Mouse (Mus musculus): Measurements from ENCODE around the gene Syde2.
A peak's percentile ranks its signal among the peaks of the same experiment; 100 is the strongest.
"Not testable (repeated sequence)": the region's sequence is repeated elsewhere in the genome, so short reads cannot be mapped to it uniquely, and the experiment has no call there.

Gene Syde2

DNA sequence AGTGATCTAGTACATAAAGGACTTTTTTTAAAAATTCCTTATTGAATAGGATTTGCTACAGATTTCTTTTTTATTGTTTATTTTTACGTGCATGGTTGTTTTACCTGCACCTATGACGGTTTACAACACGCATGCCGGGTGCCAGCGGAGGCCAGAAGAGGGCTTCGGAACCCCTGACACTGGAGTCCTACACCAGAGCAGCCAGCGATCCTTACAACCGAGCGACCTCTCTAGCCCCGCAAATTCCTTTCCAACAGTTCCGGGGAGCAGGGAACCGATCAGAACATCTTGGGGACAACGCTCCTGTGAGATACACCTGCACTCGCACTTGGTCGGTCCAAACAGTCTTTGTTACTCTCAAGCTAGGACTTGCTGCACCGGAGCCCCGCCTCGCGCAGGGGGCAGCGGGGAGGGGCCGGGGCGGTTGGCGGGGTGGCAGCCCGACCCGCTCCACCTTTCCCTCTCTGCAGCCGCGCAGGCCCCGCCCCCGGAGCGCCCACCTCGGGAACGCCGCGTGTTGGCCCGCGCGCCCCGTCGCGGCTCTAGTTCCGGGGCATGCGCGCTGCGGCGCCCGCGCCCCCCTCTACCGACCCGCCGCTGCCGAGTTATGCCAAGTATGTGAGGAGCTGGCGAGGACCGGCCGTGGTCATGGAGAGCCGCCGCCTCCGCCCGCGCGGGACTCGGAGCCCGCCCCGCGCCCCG lies at the start of gene Syde2:
TSS of gene Syde2 (plus strand) at position 603 of the 702 bp plus-strand sequence.
- no peak for DNase-seq (ENCODE audit: low spot score in 2 of 2)

DNA sequence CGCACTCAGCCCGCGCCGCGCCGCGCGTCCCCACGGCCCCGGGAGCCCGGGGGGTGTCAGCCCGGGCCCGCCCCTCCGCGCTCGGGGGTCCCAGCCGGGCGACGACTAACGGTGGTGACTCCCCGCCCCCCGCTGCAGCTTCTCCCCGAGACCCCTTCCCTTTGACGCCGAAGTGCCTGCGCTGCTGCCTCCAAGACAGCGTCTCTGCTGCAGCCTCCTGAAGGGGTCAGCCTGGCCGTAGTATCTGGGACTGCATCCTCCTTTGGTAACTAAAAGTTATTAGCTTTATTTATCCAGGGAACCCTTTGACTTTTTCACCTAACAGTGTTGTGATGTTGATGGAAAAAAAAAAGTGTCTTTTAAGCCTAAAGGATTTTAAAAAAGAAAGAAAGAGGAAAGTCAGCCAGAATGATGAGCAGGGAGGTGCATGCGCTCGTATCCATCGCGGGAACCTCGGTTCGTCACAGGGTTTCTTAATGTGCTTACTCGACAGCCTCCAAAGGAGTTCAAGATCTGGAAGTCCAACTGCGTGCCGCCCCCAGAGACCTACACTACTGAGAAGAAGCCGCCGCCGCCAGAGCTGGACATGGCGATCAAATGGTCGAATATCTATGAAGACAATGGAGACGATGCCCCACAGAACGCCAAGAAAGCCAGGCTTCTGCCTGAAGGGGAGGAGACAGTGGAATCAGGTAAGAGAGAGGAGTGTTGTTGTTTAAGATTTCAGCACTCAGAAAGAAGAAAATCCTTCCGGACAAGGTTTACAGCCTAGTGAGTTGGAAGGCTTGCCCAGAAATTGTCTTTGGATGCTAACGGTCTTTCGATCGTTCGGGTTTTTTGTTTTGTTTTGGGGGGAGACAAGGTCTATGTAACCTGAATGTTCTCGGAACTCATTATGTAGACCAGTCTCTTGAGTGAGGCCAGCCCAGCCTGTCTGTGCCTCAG lies 49.0 kb upstream of the Syde2 start:
- DNase-seq (ENCODE audit: low spot score in 2 of 2), result peak in 1 of 2 experiments; percentile 25

DNA sequence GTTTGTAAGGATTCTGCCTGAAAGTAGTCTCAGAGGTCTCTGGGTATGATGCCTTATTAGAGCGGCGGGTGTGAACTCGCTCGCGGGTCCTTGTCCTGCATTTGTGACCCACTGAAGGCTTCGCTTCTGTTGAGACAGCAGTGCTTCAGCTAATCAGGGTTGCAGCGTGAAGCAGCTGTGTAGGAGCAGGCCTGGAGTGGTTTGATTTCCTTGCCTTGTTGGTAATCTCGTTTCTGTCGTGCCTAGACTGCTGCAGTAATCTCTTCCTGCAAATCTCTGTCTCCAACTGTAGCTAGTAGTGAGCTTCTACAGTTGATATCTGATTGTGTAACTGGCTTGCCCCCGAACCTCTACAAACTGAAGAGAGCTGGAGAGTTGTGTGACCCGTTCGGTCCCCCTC lies 48.3 kb upstream of the Syde2 start:
- DNase-seq (ENCODE audit: low spot score in 2 of 2), result no peak

DNA sequence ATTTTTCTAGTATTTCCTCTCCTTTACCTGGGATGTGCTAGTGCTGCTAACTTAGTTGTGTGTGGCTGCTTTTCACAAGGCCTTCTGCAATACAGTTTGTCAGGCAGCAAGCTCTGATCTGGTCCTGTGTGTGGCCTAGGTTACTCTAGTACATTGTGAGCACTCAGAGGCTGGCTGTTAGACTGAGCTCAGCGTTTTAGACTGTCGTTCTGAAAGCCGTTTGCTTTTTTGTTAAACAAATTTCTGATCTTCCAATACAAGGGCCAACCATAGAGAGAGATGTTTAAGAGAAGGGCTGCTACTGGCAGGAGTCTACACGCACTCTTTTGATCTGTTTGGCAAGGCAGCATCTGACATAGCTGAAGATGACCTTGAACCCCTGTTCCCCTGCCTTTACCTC lies 47.7 kb upstream of the Syde2 start:
- DNase-seq (ENCODE audit: low spot score in 2 of 2), result no peak

DNA sequence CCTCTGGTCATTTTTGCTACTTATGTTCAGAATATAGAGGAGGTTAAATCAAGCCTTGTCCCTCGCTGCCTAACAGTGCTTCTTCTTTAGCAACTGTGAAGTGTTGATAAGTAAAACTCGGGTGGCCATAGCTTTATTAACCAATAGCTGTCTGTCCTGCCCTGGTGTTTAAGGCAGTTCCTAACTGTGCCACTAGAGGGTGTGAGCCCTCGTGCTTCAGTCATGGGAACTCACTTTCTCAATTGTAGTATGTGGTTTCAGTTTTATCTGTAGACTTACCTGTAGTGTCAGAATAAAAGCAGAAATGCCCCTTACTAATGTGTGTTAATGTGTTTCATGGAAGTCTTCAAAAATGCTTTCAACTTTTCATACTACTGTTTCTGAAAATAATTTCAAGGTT lies 45.7 kb upstream of the Syde2 start:
- DNase-seq (ENCODE audit: low spot score in 2 of 2), result peak; percentile 75 to 87

DNA sequence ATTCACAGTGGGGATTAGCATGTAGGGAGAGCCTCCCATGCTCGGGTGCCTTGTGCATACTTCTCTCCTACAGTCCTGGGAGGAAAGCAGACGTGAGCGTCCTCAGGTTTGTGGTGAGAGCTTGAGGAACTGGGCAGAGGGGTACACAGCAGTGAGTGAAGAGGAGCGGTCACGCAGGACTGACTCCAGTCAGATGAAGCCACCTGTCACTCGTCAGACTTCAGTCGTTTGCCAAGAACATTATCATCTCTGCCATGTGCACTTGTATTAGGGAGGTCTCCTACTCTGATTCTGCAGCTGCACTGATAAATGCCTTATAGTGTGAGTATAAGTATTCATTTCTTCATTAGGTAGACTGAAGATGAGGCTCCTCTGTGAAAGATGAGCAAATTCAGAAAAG lies 43.3 kb upstream of the Syde2 start:
- DNase-seq (ENCODE audit: low spot score in 2 of 2), result no peak

DNA sequence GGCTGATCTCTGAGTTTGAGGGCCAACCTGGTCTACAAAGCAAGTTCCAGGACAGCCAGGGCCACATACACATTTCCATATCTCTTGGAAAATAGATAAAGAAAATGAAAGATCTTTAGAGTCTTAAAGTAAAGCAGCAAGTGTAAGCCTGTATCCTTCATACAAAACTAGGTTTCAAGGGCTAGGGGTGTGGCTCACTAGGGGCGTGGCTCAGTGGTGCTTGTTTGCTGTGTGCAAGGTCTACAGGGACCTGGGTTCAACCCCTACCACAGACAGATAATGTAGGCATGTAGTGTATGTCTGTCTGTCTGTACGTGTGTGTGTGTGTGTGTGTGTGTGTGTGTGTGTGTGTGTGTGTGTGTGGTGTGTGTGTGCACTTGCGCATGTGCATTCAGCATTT lies 41.8 kb upstream of the Syde2 start:
- DNase-seq (ENCODE audit: low spot score in 2 of 2), result no peak

DNA sequence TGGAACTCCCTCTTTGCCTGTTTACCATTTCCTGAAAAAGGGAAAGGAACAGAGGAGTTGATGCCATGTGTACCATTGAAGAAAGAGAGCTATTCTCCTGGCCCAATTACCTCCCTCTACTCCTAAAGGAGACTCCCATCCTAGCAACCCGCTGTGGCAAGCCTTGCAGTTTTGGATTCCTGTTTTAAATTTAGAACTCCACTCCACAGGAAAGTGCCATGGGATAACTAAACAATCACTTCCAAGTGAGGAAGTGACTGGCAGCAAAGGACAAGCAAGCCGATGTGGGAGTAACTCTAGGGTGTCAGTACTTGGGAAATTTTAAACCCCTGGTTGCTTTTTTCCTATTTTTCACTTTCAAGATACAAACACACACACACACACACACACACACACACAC lies 41.0 kb upstream of the Syde2 start:
- DNase-seq (ENCODE audit: low spot score in 2 of 2), result no peak

DNA sequence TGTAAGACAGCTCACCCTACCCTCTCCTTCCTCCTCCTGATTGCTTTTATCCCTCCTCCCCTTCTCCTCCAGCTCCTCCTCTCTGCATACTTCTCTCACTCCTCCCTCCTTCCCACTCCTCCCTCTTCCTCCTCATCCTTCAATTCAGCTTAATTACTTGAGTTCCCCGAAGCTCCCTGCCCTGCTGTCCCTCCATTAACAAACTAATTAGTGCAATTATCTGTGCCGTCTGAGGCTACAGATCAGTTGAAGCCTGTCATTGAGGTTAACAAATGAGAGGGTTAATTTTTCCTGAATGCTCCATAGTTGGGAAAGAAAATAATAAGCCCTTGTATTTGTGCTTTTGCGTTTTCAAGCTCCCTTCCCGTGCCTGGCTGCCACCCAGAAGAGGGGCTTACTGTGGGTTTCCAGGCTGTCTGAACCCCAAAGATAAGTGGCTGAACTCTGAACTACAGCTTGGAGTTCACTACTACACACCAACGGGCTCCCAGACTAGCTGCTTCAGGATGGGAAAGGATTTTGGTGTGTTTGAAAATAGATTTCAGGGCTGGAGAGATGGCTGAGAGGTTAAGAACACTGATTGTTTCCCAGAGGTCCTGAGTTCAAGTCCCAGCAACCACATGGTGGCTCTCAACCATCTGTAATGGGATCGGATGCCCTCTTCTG lies 40.0 kb upstream of the Syde2 start:
- no peak for DNase-seq (ENCODE audit: low spot score in 2 of 2)

DNA sequence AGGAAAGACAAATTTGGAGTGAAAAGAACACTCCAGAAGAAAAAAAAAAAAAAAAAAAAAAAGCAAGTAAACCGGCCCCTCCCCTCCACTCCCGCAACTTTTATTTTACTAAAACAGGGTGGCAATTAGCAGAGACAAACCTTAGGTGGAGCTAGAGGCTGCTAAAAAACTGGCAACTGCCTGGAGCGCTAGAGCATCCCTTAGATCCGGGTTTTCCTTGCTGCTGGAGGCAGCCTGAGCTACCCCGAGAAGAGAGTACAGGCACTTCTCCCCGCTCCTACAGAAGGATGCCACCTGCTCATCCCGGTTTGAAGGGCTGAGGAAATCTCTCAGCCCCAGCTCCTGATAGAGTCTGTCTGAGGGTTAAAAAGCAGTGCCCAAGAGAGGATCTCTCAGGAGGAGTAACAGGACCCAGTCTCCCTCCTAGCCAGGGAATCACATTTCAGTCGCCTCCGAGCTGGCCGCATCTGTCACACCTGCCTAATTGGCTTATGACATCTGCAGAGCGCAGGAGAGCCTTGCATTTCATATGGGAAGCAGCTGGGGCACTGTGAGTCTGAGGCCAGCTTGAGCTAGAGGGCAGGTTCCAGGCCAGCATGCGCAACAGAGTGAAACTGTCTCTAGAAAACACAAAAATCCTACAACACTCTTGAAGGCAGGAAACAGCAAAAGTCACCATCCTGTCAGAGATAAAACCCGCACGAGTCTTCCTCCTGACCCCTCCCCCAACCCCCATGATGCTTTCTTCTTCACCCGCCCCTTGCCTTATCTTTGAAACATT lies 37.4 kb upstream of the Syde2 start:
- DNase-seq (ENCODE audit: low spot score in 2 of 2), result no peak

DNA sequence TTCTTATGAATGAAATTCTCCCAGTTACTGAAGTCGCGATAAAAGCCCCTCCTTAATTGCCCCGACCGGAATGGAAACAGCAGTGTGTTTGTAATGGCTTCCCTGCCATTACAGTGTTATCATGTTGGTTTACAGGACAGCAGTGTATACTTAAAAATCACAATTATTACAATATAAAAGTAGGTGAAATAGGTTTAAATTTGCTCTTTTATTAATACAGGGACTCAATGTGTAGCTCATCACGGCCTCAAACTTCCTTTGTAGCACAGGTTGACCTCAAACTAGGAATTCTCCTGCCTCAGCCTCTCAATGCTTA lies 36.9 kb upstream of the Syde2 start:
- DNase-seq (ENCODE audit: low spot score in 2 of 2), result no peak

DNA sequence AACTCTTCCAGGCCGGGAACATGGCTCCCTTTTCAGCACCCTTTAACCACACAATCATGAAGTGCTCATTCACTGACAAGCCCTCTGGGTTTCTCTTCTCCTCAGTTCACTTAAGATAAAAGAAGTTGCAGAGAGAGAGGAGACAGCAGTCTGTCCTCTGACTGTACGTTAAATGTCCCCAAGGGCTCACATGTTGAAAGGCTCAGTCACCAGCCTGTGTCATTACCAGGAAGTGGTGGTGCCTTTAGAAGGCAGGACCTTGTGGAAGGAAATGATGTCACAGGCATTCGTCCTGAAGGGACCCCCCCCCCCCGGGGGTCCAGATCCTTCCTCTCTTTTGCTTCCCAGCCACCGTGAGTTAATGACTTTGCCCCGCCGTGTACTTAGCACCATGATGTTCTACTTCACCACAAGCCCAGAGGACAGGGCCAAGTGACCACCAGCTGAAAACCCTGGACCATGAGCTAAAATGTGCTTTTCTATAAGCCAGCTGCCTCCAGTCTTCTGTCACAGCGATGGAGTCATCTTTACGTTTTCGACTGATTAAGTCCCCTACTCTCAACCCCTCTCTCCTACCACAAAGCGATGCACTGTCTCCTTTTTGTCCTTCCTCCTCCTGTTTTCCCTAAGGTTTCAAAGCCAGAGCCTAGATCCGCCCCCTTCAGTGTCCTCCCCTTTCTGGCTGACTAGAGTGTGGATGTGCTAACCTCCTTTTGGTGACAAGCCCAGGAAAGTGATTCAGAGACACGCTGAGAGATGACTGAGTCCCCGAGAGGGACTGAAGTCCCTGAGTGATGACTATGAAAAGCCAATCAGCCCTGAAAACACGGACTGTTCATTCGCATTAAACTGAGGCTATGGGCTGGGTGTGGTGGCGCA lies 36.1 kb upstream of the Syde2 start:
- DNase-seq (ENCODE audit: low spot score in 2 of 2), result no peak

DNA sequence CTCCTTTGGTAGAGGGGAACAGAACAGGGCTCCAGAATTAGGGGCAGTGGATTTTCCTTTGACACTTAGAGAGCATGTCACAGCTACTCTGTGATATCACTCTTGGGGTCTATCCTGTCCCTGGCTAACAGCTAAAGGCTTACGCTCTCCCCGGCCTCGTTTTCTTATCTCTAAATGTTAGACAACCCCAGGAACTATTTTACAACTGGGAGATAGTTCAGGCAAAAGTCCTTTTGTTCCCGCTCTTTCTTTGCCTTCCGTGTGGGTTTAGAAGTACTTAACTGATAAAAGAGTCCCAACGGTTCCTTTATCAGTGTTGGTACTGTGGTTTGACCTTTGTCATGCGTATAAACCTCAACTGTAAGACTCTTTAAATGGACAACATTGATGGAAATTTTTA lies 34.7 kb upstream of the Syde2 start:
- DNase-seq (ENCODE audit: low spot score in 2 of 2), result no peak

DNA sequence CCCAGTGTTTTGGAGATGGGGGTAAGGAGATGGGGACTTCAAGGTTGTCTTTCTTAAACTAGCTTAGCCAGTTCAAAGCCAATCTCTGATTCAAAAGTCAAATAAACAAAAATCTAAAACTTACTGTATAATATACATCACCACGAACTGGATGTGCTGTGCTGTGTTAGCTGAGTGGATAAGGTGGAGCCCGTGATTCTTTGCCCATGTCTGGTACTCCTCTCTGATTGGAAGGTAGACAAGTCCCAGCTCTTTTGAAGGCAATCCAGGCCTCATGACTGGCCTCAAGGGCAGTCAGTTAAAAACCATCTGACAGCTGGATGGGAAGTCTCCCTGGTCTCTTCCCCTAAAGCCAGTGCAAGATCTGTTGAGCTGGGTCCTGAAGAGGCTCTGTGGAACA lies 34.3 kb upstream of the Syde2 start:
- no peak for DNase-seq (ENCODE audit: low spot score in 2 of 2)

DNA sequence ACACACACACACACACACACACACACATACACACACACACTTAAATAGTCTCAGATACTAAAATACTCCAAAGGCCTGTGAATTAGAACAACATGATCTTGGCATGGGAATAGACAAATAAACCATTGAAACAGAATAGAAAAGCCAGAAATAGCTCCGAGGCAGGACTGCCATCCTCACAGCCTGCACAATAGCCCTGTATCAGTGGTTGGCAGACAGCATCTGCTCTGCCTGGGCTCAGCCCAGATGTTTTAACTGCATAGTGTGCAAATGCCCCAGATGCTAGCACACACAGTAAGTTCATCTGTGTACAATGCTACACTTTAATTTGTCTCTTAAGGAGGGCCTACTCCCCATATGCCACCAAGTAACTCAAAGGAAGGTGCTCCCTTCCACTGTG lies 27.8 kb upstream of the Syde2 start:
- DNase-seq (ENCODE audit: low spot score in 2 of 2), result no peak

DNA sequence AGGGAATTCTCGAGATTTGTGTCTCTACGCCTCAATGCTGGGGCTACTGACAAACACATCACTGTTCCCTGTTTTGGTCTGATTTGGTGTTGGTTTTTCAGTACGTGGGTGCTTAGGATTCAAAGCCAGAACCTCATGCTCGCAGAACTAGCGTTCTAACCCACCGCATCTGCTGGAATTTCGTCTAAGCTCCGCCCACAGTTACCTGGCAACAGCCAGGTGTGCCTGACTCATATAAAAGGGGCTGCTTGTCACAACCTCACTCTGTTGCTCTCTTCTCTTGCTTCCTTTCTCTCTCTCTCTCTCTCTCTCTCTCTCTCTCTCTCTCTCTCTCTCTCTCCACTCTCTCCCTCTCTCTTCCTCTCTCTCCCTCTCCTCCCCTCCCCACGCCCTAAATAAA lies 25.3 kb upstream of the Syde2 start:
- no peak for DNase-seq (ENCODE audit: low spot score in 2 of 2)

DNA sequence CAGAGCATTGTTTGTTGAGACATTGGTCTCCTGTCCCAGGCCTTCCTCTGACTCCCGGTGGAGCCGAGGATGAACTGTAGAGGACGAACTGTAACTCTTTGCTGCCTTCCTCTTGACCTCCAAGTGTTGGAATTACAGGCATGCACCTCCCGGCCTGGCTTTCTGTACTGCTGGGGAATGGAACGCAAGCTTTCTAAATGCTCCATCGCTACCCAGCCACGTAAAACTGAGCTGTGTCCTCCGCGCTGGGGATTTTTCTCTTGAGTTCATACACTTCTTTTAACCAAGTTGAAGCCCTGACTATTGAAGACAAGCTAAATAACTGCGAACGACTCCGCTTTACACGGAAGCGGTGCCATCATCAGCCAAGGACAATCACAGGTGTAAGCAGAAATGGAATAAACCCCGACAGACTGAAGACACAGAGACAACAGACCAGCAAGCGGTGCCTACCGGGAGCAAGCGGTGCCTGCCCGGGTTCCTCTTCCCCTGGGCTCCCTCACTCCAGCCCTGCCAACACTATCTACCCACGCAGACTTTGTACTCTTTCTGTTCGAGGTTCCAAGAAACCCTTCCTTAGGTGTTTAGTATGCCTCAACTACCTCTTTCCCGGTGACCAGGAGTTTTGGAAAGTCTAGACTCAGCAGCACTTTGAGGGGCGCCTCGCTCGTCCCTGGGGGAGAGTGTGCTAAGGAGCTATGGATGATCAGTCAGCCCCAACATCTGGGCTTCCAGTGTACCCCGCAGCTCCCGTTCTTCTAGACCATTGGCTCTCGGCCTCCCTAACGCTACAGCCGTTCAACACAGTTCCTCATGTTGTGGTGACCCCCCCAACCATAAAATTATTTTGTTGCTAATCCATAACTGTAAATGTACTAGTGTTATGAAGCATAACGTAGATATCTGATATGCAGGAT lies 24.3 kb upstream of the Syde2 start:
- DNase-seq (ENCODE audit: low spot score in 2 of 2), result no peak

DNA sequence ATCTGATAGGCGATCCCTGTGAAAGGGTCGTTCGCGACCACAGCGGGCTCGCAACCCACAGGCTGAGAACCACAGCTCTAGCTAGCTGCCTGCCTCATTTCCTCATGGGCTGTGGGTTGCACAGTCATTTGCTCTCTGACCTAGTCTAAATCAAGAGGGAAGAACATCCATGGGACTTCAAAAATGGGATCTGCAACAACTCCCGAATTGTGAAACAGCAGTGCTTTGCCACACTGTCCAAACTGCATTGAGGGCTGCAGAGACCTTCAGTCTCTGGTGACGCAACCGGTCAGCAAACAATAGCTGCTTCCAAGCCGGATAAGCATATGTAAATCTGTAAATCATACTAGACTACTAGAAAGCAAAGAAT lies 23.7 kb upstream of the Syde2 start:
- DNase-seq (ENCODE audit: low spot score in 2 of 2), result no peak

DNA sequence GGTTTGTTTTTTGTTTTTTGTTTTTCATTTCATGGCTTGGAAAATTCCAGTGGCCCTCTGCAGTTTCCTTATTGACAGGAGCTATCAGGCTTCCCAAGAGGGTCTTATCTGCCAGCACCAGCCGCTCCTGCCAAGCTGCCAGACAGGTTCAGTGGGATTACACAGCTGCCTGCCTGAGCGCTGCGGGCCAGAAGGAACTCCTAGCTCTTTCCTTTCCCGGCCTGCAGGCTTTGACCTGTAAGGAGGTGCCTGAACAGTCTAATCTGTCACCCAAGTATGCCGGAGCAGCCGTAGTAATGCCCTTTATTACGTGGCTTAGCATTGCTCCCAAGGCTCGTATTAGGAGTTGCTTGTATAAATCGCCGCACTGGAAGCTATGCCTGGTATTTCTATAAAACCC lies 23.2 kb upstream of the Syde2 start:
- DNase-seq (ENCODE audit: low spot score in 2 of 2), result no peak

DNA sequence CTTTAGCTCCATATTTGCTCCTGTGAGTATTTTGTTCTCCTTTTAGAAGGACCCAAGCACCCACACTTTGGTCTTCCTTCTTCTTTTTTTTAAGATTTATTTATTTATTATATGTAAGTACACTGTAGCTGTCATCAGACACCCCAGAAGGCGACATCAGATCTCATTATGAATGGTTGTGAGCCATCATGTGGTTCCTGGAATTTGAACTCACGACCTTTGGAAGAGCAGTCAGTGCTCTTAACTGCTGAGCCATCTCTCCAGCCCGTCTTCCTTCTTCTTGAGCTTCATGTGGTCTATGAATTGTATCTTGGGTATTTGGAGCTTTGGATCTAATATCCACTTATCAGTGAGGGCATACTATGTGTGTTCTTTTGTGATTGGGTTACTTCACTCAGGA lies 22.1 kb upstream of the Syde2 start:
- not testable (repeated sequence) for DNase-seq (ENCODE audit: low spot score in 2 of 2)
